Mouse (Mus musculus): ENCODE measurements around the gene Dolk. TPM values are rescaled to one million over a fixed set of nuclear protein-coding genes. Genes with fewer than 3 reads are reported as not detected.

The Dolk gene
- total RNA-seq, 2 experiments from 2014 or later, result 36.0 to 36.5 TPM

GRCm38 (mm10) chr2:30269241-30269990 lies 16.7 kb downstream of the Dolk start:
- no peak for DNase-seq (ENCODE audit: low spot score in 2 of 2)

DNA sequence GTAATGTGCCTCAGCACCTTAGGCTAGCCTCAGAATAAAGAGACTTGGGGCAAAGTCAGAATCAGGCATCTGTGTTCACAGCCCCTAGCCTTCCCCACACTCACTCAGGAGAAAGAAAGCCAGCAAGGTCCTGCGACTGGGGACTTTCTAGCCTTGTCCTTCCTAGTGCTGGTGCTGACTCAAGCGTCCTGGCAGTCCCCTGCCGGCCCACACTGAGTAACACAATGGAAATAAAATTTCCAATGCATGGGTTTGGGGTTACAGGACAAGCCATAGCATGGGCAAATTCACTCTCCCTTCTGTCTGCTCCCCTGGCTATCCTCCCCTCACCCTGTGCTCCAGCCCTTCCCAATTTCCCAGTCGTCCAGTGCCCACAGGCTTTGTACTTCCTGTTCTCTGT lies 17.8 kb downstream of the Dolk start:
- DNase-seq (ENCODE audit: low spot score in 2 of 2), result no peak

DNA sequence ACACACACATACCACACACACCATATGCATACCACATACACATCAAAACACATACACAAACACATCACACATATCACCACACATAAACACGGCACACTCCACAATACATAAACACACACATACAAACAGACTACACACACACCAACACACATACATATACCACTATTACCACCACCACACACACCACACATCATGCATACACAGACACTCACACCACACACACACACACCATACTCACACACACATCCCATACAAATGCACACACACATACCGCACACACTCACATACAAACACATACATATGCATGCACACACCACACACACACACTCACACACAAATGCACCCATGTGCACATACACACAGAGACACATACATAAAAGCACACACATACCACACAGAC lies 18.7 kb downstream of the Dolk start:
- no peak for DNase-seq (ENCODE audit: low spot score in 2 of 2)

GRCm38 (mm10) chr2:30266392-30266941 lies 19.7 kb downstream of the Dolk start:
- DNase-seq (ENCODE audit: low spot score in 2 of 2), result no peak

DNA sequence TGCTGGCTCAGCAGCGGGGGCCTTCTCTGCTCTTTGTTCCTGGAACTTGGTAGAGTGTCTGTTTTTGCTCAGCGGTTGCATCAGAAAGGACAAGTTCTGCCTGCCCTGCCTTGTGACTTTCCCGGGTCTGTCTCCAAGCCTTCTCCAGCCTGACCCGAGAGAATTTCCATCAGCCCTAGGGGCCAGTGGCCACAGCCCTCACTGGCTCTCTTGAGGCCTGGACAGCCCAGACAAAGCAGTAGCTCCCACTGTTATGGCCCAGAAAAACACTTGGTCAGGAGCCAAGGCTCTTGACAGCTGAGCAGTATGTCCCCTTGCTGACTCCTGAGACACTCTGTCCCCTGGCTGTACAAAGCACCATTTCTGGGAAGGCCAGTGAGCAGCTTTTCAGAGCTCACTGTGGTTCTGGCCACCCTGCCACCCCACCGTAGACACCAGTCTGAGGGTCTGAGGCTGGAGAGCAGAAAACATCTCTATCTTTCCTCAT lies 20.3 kb downstream of the Dolk start, which contains the start of gene Phyhd1:
Gene Phyhd1, plus strand, starts transcription at position 437 of the 487 bp plus-strand sequence.
- DNase-seq (ENCODE audit: low spot score in 2 of 2), result no peak

DNA sequence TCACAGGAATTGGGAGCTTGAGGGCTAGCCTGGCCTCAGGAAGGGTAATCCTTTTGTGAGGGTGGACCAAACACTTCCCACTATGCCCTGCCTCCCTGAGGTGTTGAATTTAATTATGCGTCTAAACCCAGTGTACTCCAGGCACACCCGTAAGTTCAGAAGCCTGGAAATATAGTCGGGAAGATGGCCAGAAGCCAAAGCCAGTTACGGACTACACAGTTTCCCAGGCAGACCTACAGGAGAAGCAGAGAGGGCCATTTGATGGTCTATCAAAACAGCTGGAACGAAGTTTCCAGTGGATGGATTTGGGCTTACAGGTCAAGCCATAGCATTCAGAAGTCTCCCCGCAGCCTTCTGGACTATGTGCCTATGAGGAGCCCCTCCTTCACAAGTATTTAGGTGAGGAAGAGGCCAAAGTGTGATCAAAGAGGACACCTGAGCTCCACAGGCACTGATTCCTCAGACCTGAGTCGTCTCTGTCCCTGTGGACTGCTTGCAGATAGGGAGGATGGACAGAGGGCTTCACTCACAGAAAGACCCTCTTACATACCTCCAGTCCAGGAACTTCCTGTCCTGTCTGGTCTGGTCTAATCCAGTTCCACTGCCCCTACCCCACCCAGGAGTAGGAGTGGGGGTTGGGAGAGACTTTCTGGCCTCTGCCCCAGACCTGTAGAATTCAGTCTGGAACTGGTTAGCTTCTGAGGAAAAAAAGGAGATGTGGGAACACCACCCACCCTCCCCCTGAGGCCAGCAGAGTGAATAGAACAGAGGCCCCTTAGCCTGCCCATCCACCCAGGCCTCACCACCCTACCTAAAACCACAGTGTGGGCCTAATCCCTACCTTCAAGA lies 21.2 kb downstream of the Dolk start:
- DNase-seq (ENCODE audit: low spot score in 2 of 2), result no peak

DNA sequence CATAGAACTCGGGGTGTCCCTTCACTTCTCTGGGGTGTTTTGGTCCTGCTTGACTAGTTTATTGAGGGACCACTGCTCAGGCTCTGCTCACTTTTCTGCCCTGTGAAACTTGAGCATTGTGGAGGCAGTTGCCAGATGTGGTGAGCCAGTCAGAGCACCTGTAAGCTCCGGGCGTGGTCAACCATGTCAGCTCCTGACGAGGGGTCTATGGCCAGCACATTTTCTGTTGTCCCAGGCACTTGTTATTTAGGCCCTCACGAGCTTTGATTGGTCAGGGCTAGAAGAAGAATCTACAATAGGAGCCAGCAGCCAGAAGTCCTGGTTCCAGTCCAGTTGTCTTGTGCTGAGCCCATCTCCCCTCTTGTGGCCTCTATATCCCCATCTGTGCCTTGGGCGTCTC lies 22.3 kb downstream of the Dolk start:
- DNase-seq (ENCODE audit: low spot score in 2 of 2), result no peak

- no peak for DNase-seq (ENCODE audit: low spot score in 2 of 2)
These were observed 23.2 kb downstream of the Dolk start for GRCm38 (mm10) chr2:30262840-30263441.

DNA sequence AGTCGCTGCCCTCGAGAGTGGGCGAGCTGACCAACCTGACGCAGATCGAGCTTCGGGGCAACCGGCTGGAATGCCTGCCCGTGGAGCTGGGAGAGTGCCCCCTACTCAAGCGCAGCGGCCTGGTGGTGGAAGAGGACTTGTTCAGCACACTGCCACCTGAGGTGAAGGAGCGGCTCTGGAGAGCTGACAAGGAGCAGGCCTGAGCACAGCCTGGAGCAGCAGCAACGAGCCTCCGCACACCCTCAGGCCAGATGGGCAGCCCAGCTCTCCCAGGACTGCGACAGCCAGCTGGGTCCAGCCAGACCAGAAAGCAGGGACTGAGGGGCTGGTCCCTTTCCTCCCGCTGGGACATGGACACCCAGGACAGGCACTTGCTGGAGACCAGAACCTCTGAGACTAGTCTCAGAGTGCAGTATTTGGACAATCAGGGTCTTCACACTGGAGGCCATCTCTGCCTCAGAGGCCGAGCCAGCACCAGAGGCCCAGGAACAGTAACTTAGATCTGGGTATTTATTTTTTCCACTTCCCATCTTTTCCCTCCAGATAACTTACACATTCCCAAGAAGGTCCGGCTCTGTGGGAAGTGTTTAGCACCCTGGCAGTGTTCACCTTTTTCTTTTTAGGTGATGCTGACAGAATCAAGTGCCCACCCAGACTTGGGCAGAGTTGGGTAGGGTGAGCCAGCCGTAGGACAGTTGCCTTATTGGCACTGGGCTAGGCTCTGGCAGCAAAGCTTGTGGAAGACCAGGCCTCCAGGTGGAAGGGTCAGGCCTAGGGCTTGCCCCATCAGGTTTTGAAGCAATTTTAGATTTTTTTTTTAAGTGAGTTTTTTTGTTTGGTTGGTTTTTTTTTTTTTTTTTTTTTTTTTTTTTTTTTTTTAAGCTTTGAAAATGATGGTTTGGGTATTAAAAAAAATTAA lies 24.0 kb downstream of the Dolk start:
- DNase-seq (ENCODE audit: low spot score in 2 of 2), result no peak

DNA sequence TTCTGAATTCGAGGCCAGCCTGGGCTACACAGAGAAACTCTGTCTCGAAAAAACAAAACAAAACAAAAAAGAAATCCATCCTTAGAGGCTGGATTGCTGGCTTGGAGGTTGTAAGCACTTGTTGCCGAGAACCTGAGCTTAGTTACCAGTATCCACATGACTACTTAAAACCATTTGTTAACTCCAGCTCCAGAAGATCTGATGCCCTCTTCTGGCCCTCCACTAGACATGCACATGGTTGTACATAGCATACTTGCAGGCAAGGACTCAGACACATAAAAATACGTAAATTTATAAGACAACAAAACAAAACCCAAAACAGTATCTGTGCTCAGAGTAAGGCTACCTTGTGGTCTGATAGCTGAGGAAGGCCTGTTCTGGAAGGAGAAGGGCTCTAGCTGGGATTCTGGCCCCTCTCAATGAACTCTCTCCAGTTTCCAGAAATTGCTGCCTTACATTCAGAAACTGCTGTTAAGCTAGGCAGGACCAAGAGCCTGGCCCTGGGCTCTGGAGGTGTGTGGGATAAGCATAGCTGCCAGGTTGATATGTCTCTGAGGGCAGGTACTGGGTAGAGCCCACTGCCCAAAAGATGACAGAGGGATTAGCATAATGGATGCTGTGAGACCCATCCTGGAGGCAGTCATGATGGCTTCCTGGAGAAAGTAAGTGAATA lies 24.9 kb downstream of the Dolk start:
- no peak for DNase-seq (ENCODE audit: low spot score in 2 of 2)

- no peak for DNase-seq (ENCODE audit: low spot score in 2 of 2)
These were observed 26.7 kb downstream of the Dolk start for GRCm38 (mm10) chr2:30259131-30260064.

GRCm38 (mm10) chr2:30258600-30258999 lies 27.5 kb downstream of the Dolk start:
- no peak for DNase-seq (ENCODE audit: low spot score in 2 of 2)

DNA sequence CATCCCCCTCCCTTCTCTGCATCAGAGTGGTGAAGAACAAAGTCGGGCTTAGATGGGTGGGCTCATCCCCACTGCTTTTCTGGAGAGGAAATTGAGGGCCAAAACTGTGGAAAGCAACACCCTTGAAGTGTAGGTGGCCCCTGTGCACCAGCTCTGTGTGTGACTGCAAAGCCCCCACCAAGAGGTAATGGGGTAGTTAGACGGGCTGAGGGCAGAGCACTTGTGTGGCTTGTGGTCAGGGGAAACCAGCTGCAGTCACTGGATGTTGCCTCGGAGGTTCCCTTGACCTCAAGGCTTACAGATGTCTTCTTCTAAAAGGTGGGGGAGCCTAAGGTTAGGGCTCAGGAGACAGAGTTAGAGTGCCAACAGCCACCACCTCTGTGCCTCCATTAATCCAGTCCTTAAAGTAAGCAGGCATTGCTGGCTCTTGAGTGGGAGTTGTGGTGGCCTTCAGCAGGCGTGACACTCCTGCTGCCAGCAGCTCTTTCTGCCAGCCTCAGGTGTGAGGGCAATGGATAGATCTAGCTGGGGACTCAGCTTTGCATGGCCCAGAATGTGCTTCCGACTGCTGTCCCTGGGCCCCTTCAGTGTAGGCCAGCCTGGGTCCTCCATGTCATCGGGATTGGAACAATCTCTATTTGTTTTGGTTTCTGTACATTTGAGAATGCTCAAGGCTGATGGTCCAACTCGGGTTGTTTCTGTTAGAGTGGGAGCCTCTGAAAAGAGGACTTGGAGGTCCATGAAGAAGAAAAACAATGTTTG lies 28.3 kb downstream of the Dolk start:
- DNase-seq (ENCODE audit: low spot score in 2 of 2), result no peak

DNA sequence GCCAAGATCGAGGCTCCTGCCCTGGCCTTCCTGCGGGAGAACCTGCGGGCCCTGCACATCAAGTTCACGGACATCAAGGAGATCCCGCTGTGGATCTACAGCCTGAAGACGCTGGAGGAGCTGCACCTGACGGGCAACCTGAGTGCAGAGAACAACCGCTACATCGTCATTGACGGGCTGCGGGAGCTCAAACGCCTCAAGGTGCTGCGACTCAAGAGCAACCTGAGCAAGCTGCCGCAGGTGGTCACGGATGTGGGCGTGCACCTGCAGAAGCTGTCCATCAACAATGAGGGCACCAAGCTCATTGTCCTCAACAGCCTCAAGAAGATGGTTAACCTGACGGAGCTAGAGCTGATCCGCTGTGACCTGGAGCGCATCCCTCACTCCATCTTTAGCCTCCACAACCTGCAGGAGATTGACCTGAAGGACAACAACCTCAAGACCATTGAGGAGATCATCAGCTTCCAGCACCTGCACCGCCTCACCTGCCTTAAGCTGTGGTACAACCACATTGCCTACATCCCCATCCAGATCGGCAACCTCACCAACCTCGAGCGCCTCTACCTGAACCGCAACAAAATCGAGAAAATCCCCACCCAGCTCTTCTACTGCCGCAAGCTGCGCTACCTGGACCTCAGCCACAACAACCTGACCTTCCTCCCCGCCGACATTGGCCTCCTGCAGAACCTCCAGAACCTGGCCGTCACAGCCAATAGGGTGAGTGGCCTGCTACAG lies 29.4 kb downstream of the Dolk start:
- DNase-seq (ENCODE audit: low spot score in 2 of 2), result no peak

DNA sequence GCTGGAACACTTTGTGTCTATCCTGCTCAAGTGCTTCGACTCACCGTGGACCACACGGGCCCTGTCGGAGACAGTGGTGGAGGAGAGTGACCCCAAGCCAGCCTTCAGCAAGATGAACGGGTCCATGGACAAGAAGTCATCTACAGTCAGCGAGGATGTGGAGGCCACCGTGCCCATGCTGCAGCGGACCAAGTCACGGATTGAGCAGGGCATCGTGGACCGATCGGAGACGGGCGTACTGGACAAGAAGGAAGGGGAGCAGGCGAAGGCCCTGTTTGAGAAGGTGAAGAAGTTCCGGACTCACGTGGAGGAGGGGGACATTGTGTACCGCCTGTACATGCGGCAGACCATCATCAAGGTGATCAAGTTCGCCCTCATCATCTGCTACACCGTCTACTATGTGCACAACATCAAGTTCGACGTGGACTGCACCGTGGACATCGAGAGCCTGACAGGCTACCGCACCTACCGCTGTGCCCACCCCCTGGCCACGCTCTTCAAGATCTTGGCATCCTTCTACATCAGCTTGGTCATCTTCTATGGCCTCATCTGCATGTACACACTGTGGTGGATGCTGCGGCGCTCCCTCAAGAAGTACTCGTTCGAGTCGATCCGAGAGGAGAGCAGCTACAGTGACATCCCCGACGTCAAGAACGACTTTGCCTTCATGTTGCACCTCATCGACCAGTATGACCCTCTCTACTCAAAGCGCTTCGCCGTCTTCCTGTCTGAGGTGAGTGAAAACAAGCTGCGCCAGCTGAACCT lies 30.3 kb downstream of the Dolk start:
- no peak for DNase-seq (ENCODE audit: low spot score in 2 of 2)

DNA sequence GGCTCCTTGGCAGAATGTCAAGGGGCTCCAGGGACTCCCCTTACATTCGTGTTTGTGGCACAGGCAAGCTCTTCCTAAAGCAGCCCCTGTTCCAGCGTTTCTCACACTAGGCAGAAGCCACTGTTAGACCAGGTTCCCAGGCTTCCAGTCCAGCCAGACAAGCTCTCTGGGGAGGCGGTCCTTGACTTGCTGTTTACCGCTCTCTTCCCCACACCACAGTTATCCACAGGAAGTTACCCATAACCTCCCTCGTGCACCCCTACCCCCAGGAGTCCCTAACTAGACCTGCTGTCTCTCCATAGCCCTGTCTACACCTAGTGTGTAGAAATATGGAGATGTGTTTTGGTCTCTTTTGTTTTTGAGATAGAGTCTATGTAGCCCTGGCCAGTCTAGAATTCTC lies 32.3 kb downstream of the Dolk start:
- no peak for DNase-seq (ENCODE audit: low spot score in 2 of 2)

DNA sequence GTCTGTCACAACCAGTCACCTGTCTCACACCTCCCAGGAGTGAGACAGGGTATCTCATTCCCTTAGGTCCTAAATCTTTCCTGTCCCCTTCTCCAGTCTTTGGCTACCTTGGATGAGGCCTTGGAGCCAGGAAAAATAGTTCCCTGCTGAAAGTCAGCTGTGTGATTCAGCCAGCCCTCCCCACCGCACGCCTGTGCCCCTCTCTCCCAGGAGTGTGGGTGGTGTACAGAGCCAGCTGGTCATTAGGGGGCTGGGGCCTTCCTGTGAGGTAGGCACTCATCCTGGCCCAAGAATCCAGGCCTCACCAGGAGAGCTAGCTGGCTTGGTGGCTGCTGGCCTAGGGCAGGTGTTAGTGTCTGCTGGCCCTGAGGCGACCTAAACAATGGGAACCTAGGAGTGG lies 33.6 kb downstream of the Dolk start:
- no peak for DNase-seq (ENCODE audit: low spot score in 2 of 2)

Measured in adrenal gland, postnatal 4 days (tissue).